Mouse (Mus musculus): ENCODE measurements around the gene Ddn. TPM values are rescaled to one million over a fixed set of nuclear protein-coding genes. Genes with fewer than 3 reads are reported as not detected.
A peak's percentile ranks its signal among the peaks of the same experiment; 100 is the strongest.
"Not testable (repeated sequence)": the region's sequence is repeated elsewhere in the genome, so short reads cannot be mapped to it uniquely, and the experiment has no call there.

Ddn gene
- polyA plus RNA-seq, 1 experiment, result 0.26 TPM

GRCm38 (mm10) chr15:98822147-98822546 lies 12.9 kb upstream of the Ddn start:
- 95% methylated on average over 5 of the region's 5 CpGs for WGBS

GRCm38 (mm10) chr15:98821403-98821802 lies 12.1 kb upstream of the Ddn start:
- WGBS, result 87% methylated on average over 10 of the region's 10 CpGs
- Histone ChIP-seq H3K27me3 (ENCODE audit: control insufficient read depth, insufficient read depth, low read length) (no peaks in the 10 kb centered on the region), H3K4me1 (replicated peaks; ENCODE audit: control insufficient read depth, insufficient read depth, low read length) (no peaks in the 10 kb centered on the region), H3K4me3 (ENCODE audit: control insufficient read depth, insufficient read depth, low read length) (no peak overlapping the region), H3K27ac (ENCODE audit: control insufficient read depth, insufficient read depth, low read length) (no peak overlapping the region), H3K36me3 (ENCODE audit: control insufficient read depth, insufficient read depth, low read length) (peaks cover 15% of the 10 kb centered on the region)
- no peak for TF ChIP-seq POLR2A (IDR thresholded peaks at IDR 0.05; ENCODE audit: control insufficient read depth, extremely low read depth, insufficient read depth, low read length, poor library complexity)
- peak; percentile 78; the same call in 1 of the 2 replicates for TF ChIP-seq CTCF (IDR thresholded peaks at IDR 0.05; ENCODE audit: borderline replicate concordance, control insufficient read depth, extremely low read depth, insufficient read depth, low read length, poor library complexity)
- peak; percentile 62 for DNase-seq

More at GRCm38 (mm10) chr15:98822147-98822546, 12.9 kb upstream of the Ddn start:
- DNase-seq, result no peak
- no peak for TF ChIP-seq CTCF (IDR thresholded peaks at IDR 0.05; ENCODE audit: borderline replicate concordance, control insufficient read depth, extremely low read depth, insufficient read depth, low read length, poor library complexity)
- TF ChIP-seq POLR2A (IDR thresholded peaks at IDR 0.05; ENCODE audit: control insufficient read depth, extremely low read depth, insufficient read depth, low read length, poor library complexity), result no peak
- Histone ChIP-seq H3K4me1 (replicated peaks; ENCODE audit: control insufficient read depth, insufficient read depth, low read length) (no peaks in the 10 kb centered on the region; the same call in 1 of the 2 replicates), H3K36me3 (ENCODE audit: control insufficient read depth, insufficient read depth, low read length) (peaks cover 15% of the 10 kb centered on the region), H3K27ac (ENCODE audit: control insufficient read depth, insufficient read depth, low read length) (no peak overlapping the region), H3K27me3 (ENCODE audit: control insufficient read depth, insufficient read depth, low read length) (no peaks in the 10 kb centered on the region), H3K4me3 (ENCODE audit: control insufficient read depth, insufficient read depth, low read length) (no peak overlapping the region)

GRCm38 (mm10) chr15:98820937-98821336 lies 11.6 kb upstream of the Ddn start:
- TF ChIP-seq CTCF (IDR thresholded peaks at IDR 0.05; ENCODE audit: borderline replicate concordance, control insufficient read depth, extremely low read depth, insufficient read depth, low read length, poor library complexity) (no peak), POLR2A (IDR thresholded peaks at IDR 0.05; ENCODE audit: control insufficient read depth, extremely low read depth, insufficient read depth, low read length, poor library complexity) (no peak)
- WGBS, result 93% methylated on average over 4 of the region's 4 CpGs
- Histone ChIP-seq H3K27me3 (ENCODE audit: control insufficient read depth, insufficient read depth, low read length) (no peaks in the 10 kb centered on the region), H3K36me3 (ENCODE audit: control insufficient read depth, insufficient read depth, low read length) (peaks cover 15% of the 10 kb centered on the region), H3K27ac (ENCODE audit: control insufficient read depth, insufficient read depth, low read length) (no peak overlapping the region), H3K4me3 (ENCODE audit: control insufficient read depth, insufficient read depth, low read length) (no peak overlapping the region), H3K4me1 (replicated peaks; ENCODE audit: control insufficient read depth, insufficient read depth, low read length) (no peaks in the 10 kb centered on the region)
- DNase-seq, result no peak

GRCm38 (mm10) chr15:98818171-98818570 lies 8.9 kb upstream of the Ddn start:
- 96% methylated on average over 7 of the region's 7 CpGs for WGBS
- no peak for TF ChIP-seq CTCF (IDR thresholded peaks at IDR 0.05; ENCODE audit: borderline replicate concordance, control insufficient read depth, extremely low read depth, insufficient read depth, low read length, poor library complexity)
- TF ChIP-seq POLR2A (IDR thresholded peaks at IDR 0.05; ENCODE audit: control insufficient read depth, extremely low read depth, insufficient read depth, low read length, poor library complexity), result no peak

GRCm38 (mm10) chr15:98812741-98813424 lies 3.6 kb upstream of the Ddn start:
- no peak overlapping the region for H3K27ac ChIP-seq (ENCODE audit: control insufficient read depth, insufficient read depth, low read length)
- H3K27me3 ChIP-seq (ENCODE audit: control insufficient read depth, insufficient read depth, low read length), result no peaks in the 10 kb centered on the region
- no peak for TF ChIP-seq CTCF (IDR thresholded peaks at IDR 0.05; ENCODE audit: borderline replicate concordance, control insufficient read depth, extremely low read depth, insufficient read depth, low read length, poor library complexity)
- TF ChIP-seq POLR2A (IDR thresholded peaks at IDR 0.05; ENCODE audit: control insufficient read depth, extremely low read depth, insufficient read depth, low read length, poor library complexity), result no peak
- no peak overlapping the region for H3K4me3 ChIP-seq (ENCODE audit: control insufficient read depth, insufficient read depth, low read length)
- WGBS, result 95% methylated on average over 20 of the region's 20 CpGs
- H3K4me1 ChIP-seq (replicated peaks; ENCODE audit: control insufficient read depth, insufficient read depth, low read length), result peaks cover 17% of the 10 kb centered on the region
- H3K36me3 ChIP-seq (ENCODE audit: control insufficient read depth, insufficient read depth, low read length), result peaks cover 30% of the 10 kb centered on the region
- no peak for DNase-seq

More at GRCm38 (mm10) chr15:98818171-98818570, 8.9 kb upstream of the Ddn start:
- no peaks in the 10 kb centered on the region for H3K27me3 ChIP-seq (ENCODE audit: control insufficient read depth, insufficient read depth, low read length)
- H3K4me3 ChIP-seq (ENCODE audit: control insufficient read depth, insufficient read depth, low read length), result no peak overlapping the region
- no peak for DNase-seq
- H3K27ac ChIP-seq (ENCODE audit: control insufficient read depth, insufficient read depth, low read length), result no peak overlapping the region
- no peaks in the 10 kb centered on the region for H3K4me1 ChIP-seq (replicated peaks; ENCODE audit: control insufficient read depth, insufficient read depth, low read length)
- H3K36me3 ChIP-seq (ENCODE audit: control insufficient read depth, insufficient read depth, low read length), result peaks cover 26% of the 10 kb centered on the region

- peaks cover 40% of the 10 kb centered on the region for H3K4me1 ChIP-seq (replicated peaks; ENCODE audit: control insufficient read depth, insufficient read depth, low read length)
- not testable (repeated sequence) for H3K27ac ChIP-seq (ENCODE audit: control insufficient read depth, insufficient read depth, low read length); H3K4me3 ChIP-seq (ENCODE audit: control insufficient read depth, insufficient read depth, low read length); DNase-seq
- H3K27me3 ChIP-seq (ENCODE audit: control insufficient read depth, insufficient read depth, low read length), result peaks cover 23% of the 10 kb centered on the region
- H3K36me3 ChIP-seq (ENCODE audit: control insufficient read depth, insufficient read depth, low read length), result peaks cover 23% of the 10 kb centered on the region
- 88% methylated on average over 6 of the region's 6 CpGs for WGBS
Observed at GRCm38 (mm10) chr15:98810212-98810611, 922 bp upstream of the Ddn start.

Data from thymus, adult 2 months (tissue).